ENCODE assay signal across 8 mouse cellular contexts in the genomic region with DNA sequence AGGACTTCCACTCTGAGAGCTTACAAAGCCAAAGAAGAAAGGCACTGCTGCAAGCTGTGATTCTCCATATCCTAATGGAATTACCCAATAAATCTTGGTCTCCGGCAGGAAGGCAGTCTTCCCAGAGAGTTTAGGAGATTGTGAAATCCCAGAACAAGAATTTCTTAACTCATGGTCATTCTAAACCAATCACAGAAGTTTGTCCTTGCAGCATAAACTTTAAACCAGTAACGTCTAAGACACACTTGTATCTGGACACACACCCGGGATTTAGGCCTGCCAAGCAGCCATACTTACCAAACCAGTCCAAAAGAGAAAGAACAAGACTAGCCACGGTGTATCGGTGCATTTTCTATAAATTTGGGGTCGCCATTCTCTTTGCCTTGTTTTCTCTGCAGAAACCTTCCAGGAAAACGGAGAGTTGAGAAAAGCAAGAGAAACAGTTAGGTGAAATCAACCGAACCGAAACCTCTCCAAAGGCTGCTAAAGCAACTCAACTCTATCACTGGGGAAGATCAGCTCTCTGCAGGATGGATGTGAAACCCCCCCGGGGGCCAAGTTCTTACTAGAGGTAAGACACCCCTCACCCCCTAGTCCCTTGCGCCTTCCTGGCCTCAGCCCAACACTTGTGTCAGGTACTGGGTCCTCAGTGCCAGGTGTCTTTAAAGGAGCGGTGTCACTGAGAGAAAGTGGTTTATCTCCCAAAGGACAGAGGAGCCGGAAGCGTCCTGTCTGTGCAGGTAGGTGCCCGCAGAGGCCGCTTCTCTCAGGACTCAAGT. TPM values are rescaled to one million over a fixed set of nuclear protein-coding genes. Genes with fewer than 3 reads are reported as not detected.
A peak's percentile ranks its signal among the peaks of the same experiment; 100 is the strongest.
DNase-seq lines count a peak whose midpoint lies in the region; ATAC-seq lines count a peak whose summit lies in the region.

No protein-coding gene starts in this region.

- peak overlapping the region; percentile 50 for H3K9ac ChIP-seq in midbrain, embryonic 16.5 days (ENCODE audit: low read depth, low read length)

- H3K4me3 ChIP-seq in limb, embryonic 10.5 days: peak overlapping the region; percentile 41
- H3K4me3 ChIP-seq in midbrain, embryonic 16.5 days (ENCODE audit: low read depth, low read length): peak overlapping the region; percentile 33

- no peaks in the 10 kb centered on the region for H3K9me3 ChIP-seq in limb, embryonic 10.5 days (replicated peaks)
- H3K9me3 ChIP-seq in midbrain, embryonic 16.5 days (replicated peaks; ENCODE audit: control insufficient read depth, low read length, poor library complexity, severe bottlenecking): no peaks in the 10 kb centered on the region

- peaks cover 16% of the 10 kb centered on the region for H3K4me1 ChIP-seq in limb, embryonic 10.5 days
- peaks cover 6% of the 10 kb centered on the region for H3K4me1 ChIP-seq in midbrain, embryonic 16.5 days (ENCODE audit: control insufficient read depth, insufficient read depth, low read length)

- no peaks in the 10 kb centered on the region for H3K36me3 ChIP-seq in limb, embryonic 10.5 days
- no peaks in the 10 kb centered on the region for H3K36me3 ChIP-seq in midbrain, embryonic 16.5 days (ENCODE audit: control insufficient read depth, insufficient read depth, low read length)

- 49% methylated on average over 16 of the region's 16 CpGs for WGBS in limb, embryonic 10.5 days
- 51% methylated on average over 16 of the region's 16 CpGs for WGBS in midbrain, embryonic 16.5 days

- intact Hi-C loops in left cerebral cortex, postnatal 25 days (cut with DNase I): loop anchor here (10.0 kb wide), 2 partner anchors 227 to 343 kb away; no protein-coding TSS in a partner anchor

- DNase-seq in 3T3-L1 (ENCODE audit: low read depth, low spot score) (peak; percentile 66), R1 (ENCODE audit: low read depth, low spot score) (peak; percentile 25)
- peak; percentile 93 for DNase-seq in gonadal fat pad, adult 2 months (ENCODE audit: low read depth)
- no peak for DNase-seq in limb, embryonic 10.5 days (ENCODE audit: low spot score)
- DNase-seq in left cerebral cortex, postnatal 25 days (ENCODE audit: low spot score in 2 of 2): no peak
- DNase-seq in right cerebral cortex, adult 18-20 months: no peak
- no peak for DNase-seq in right cerebral cortex, postnatal 36 days (ENCODE audit: low spot score in 2 of 2)

- peaks cover 44% of the 10 kb centered on the region for H3K27me3 ChIP-seq in limb, embryonic 10.5 days (ENCODE audit: low read depth, poor library complexity, severe bottlenecking)
- peaks cover 10% of the 10 kb centered on the region; the same call in 1 of the 2 replicates for H3K27me3 ChIP-seq in midbrain, embryonic 16.5 days (ENCODE audit: control insufficient read depth, insufficient read depth, low read depth, low read length)

- ATAC-seq in midbrain, embryonic 16.5 days: 0 out of 2 replicates have a peak, but pooled peaks have one; percentile 20

- H3K27ac ChIP-seq in limb, embryonic 10.5 days: no peak overlapping the region; the same call in 1 of the 2 replicates
- no peak overlapping the region for H3K27ac ChIP-seq in midbrain, embryonic 16.5 days (ENCODE audit: low read length)

- peak overlapping the region; percentile 60 for H3K4me2 ChIP-seq in midbrain, embryonic 16.5 days (ENCODE audit: low read length)

RNA-seq across cellular contexts. Expression of gene Slc44a3, which starts 0.6 kb away (rescaled TPM):
- polyA plus RNA-seq in gonadal fat pad, adult 2 months (2012; rRNA removed): 26.1 and 26.5 TPM in 2 replicates
- polyA plus RNA-seq in limb, embryonic 10.5 days (2016; fragmentation: Nextera tagmentation; extraction: Ambion mirVana): 0.23 and 0.53 TPM in 2 replicates
- 1.3 and 1.4 TPM in 2 replicates for polyA plus RNA-seq in midbrain, embryonic 16.5 days (2015; fragmentation: Nextera tagmentation; extraction: Ambion mirVana)
- total RNA-seq in left cerebral cortex, postnatal 25 days (2021): not detected

Comparison
In these comparisons a context has a peak if more than half of its experiments do, and no peak if none do; other contexts are left out.
1. DNase-seq: peak in 3T3-L1 (single experiment), R1 (single experiment) and gonadal fat pad, adult 2 months (single experiment); none in limb, embryonic 10.5 days (single experiment), left cerebral cortex, postnatal 25 days (0 of 2), right cerebral cortex, adult 18-20 months (single experiment) and right cerebral cortex, postnatal 36 days (0 of 2).
2. RNA of gene Slc44a3, which starts 0.6 kb away (polyA plus RNA-seq): 26.1 to 26.5 TPM in gonadal fat pad, adult 2 months; 1.3 to 1.4 TPM in midbrain, embryonic 16.5 days and 0.23 to 0.53 TPM in limb, embryonic 10.5 days; every median in the first group is over 10 times any median in the second.